Mouse (Mus musculus): ENCODE measurements at regions not wholly inside any gene's neighbourhood (a gene's known extent, or its start where the extent isn't known, plus 50 kb on each side); places are given as distances from the start of the nearest gene placed in this dataset.

DNA sequence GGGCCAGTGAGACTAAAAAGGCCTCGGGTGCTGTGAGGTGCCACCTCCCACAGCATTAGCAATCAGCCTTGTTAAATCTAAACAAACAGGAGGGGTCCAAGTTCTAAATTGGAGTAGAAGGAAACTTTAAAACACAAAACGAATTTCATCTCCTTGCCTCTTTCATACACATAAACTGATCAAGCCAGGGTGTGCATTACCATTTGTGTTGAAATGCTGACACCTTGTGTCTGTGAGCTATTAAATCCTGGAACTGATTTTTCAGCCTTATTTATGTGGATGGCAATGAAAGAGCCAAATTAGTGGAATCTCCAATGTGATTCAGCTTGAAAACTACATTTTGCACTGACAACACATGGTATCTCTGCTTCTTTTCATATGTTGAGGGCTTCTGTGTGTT lies 114.8 kb downstream of the Pcsk1 start:
- peak; percentile 33 for DNase-seq (ENCODE audit: low spot score)

DNA sequence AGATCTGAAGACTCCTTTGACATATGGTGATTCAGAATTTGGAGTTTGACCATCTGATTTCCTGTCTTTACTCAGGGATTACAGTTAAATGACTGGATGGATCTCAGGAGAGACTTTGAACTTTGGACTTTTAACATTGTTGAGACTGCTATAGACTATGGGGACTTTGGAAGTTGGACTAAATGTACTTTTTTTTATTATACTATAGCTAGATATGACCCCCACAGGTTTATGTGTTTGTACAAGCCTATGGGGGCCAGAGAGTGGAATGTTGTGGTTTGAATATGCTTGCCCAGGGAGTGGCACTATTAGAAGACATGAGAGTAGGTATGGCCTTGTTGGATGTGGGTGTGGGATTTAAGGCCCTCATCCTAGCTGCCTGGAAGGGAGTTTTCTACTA lies 134.3 kb downstream of the Pcsk1 start:
- no peak for DNase-seq (ENCODE audit: low spot score)

- no peak for DNase-seq (ENCODE audit: low spot score)
These were observed 136.1 kb downstream of the Pcsk1 start for GRCm38 (mm10) chr13:75225581-75226297.

- DNase-seq (ENCODE audit: low spot score), result peak; percentile 78
These were observed 138.1 kb downstream of the Pcsk1 start for GRCm38 (mm10) chr13:75227616-75228277.

- no peak for DNase-seq (ENCODE audit: low spot score)
These were observed 146.8 kb downstream of the Pcsk1 start for GRCm38 (mm10) chr13:75236424-75236823.

All from embryo, embryonic 10 days (tissue).